Mouse (Mus musculus) bone marrow macrophage, adult 2 months (primary cell): ENCODE measurements at regions not wholly inside any gene's neighbourhood (a gene's known extent, or its start where the extent isn't known, plus 50 kb on each side); places are given as distances from the start of the nearest gene placed in this dataset.

Experiments used
- CTCF ChIP-seq: IDR thresholded peaks from 2 replicates; pipeline ENCODE4 v1.5.1; 2012; ENCODE audit warnings: low read depth, mild to moderate bottlenecking, low read length, moderate library complexity
- POLR2A ChIP-seq: IDR thresholded peaks from 2 replicates; pipeline ENCODE4 v1.6.1; 2012; ENCODE audit warnings: mild to moderate bottlenecking, low read depth, low read length, borderline replicate concordance

- TF ChIP-seq CTCF = no peak
- no peak for TF ChIP-seq POLR2A
Observed at GRCm38 (mm10) chr12:29257735-29258547, 270.2 kb upstream of the Myt1l start.
